ENCODE assay signal across 8 mouse cellular contexts in the genomic region with DNA sequence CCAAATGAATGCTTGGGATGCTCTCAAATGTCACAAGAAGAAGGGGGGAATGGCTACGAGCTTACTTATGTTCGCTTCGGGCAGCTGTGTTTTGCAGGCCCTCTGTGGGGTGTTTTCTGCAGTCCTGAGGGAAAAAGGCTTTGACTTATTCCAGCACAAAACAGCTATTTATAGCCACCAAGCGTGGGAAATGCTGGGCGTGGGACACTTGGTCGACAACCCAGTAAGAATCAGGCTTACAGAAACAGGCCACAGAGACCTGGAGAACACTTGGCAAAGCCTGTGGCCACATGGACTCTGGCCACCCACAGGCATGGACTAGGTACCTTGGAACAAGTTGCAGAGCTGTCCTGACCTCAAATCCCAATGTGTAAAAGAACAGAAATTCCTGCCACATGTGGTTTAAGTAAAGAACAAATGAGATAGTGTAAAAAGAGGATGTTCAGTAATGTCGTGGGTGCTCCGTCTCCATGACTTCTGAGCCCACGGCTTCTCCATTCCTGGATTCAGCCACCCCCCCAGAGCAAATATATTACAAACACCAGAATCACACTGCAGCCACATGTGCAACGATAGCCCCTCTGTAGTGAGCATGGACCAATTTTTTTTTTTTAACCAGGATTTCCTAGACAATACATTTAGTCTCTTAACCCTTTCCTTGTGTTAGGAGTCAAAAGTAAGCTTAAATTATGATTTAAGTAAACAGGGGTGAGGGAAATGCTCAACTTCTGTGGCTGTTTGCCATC. TPM values are rescaled to one million over a fixed set of nuclear protein-coding genes. Genes with fewer than 3 reads are reported as not detected.
DNase-seq lines count a peak whose midpoint lies in the region; ATAC-seq and TF ChIP-seq lines count a peak whose summit lies in the region.

No protein-coding gene starts in this region.

- H3K9me3 ChIP-seq in kidney, embryonic 15.5 days (replicated peaks), result no peaks in the 10 kb centered on the region
- no peaks in the 10 kb centered on the region for H3K9me3 ChIP-seq in stomach, embryonic 16.5 days (replicated peaks; ENCODE audit: control insufficient read depth, low read length)

- peak; percentile 55; the same call in 1 of the 2 replicates for TF ChIP-seq EP300 in heart, adult 2 months (IDR thresholded peaks at IDR 0.05; ENCODE audit: insufficient read depth, low read depth, low read length)

- H3K27ac ChIP-seq in heart, adult 2 months, result peak overlapping the region; percentile 80
- peak overlapping the region; percentile 84 for H3K27ac ChIP-seq in kidney, embryonic 15.5 days
- peak overlapping the region; percentile 80 for H3K27ac ChIP-seq in stomach, embryonic 16.5 days (ENCODE audit: low read length)

- no peak overlapping the region for H3K4me3 ChIP-seq in heart, adult 2 months
- no peak overlapping the region for H3K4me3 ChIP-seq in kidney, embryonic 15.5 days (replicated peaks)
- no peak overlapping the region for H3K4me3 ChIP-seq in stomach, embryonic 16.5 days (replicated peaks; ENCODE audit: low read length)

- no peak for TF ChIP-seq CTCF in heart, adult 2 months (IDR thresholded peaks at IDR 0.05)

- 0 out of 2 replicates have a peak, but pooled peaks have one; percentile 32 for TF ChIP-seq POLR2A in heart, adult 2 months (IDR thresholded peaks at IDR 0.05; ENCODE audit: insufficient read depth, low read depth, low read length)

- no peak overlapping the region for H3K4me2 ChIP-seq in kidney, embryonic 15.5 days
- no peak overlapping the region for H3K4me2 ChIP-seq in stomach, embryonic 16.5 days (ENCODE audit: low read depth, low read length)

- no peaks in the 10 kb centered on the region for H3K36me3 ChIP-seq in heart, adult 2 months (ENCODE audit: control insufficient read depth, insufficient read depth, low read length)
- H3K36me3 ChIP-seq in kidney, embryonic 15.5 days, result no peaks in the 10 kb centered on the region
- no peaks in the 10 kb centered on the region for H3K36me3 ChIP-seq in stomach, embryonic 16.5 days (ENCODE audit: control insufficient read depth, insufficient read depth, low read length)

- H3K9ac ChIP-seq in heart, adult 2 months (ENCODE audit: low read depth, low read length), result no peak overlapping the region
- H3K9ac ChIP-seq in kidney, embryonic 15.5 days, result no peak overlapping the region
- peak overlapping the region; percentile 13; the same call in 1 of the 2 replicates for H3K9ac ChIP-seq in stomach, embryonic 16.5 days (ENCODE audit: low read length)

- 19% methylated on average over 10 of the region's 10 CpGs for WGBS in heart, adult 2 months
- 16% methylated on average over 10 of the region's 10 CpGs for WGBS in kidney, embryonic 15.5 days
- 12% methylated on average over 10 of the region's 10 CpGs for WGBS in stomach, embryonic 16.5 days

- intact Hi-C loops in heart, adult 2 months (cut with DNase I), result loop anchor here (2.0 kb wide), 1 partner anchor 76 kb away; no protein-coding TSS in a partner anchor

- peaks cover 38% of the 10 kb centered on the region for H3K4me1 ChIP-seq in heart, adult 2 months (ENCODE audit: control insufficient read depth, insufficient read depth, low read length)
- H3K4me1 ChIP-seq in kidney, embryonic 15.5 days, result peaks cover 72% of the 10 kb centered on the region
- peaks cover 53% of the 10 kb centered on the region for H3K4me1 ChIP-seq in stomach, embryonic 16.5 days (ENCODE audit: control insufficient read depth, insufficient read depth, low read length)

- peak; percentile 7 to 16 for DNase-seq in cerebellum, postnatal 14 days
- no peak for DNase-seq in cerebellum, adult 18-20 months
- peak; percentile 79 for DNase-seq in brain, adult 2 months (ENCODE audit: low read depth, low spot score)
- peak; percentile 69 to 82 for DNase-seq in heart, adult 2 months
- DNase-seq in liver, result peak; percentile 8
- no peak for DNase-seq in urinary bladder, postnatal 10 days (ENCODE audit: low spot score)

- no peaks in the 10 kb centered on the region for H3K79me2 ChIP-seq in heart, adult 2 months (replicated peaks; ENCODE audit: control insufficient read depth, insufficient read depth, low read length)

- no peak for ATAC-seq in kidney, embryonic 15.5 days (replicated peaks; ENCODE audit: low FRiP score)
- peak; percentile 23; the same call in 1 of the 2 replicates for ATAC-seq in stomach, embryonic 16.5 days (ENCODE audit: insufficient read depth, low FRiP score)

- H3K27me3 ChIP-seq in heart, adult 2 months (ENCODE audit: control insufficient read depth, insufficient read depth, low read length), result no peaks in the 10 kb centered on the region
- H3K27me3 ChIP-seq in kidney, embryonic 15.5 days, result no peaks in the 10 kb centered on the region
- no peaks in the 10 kb centered on the region for H3K27me3 ChIP-seq in stomach, embryonic 16.5 days (ENCODE audit: control insufficient read depth, insufficient read depth, low read length)

RNA-seq across cellular contexts. Expression of gene Ggta1, which starts 45.7 kb away (rescaled TPM):
- 10 to 100 TPM; 15.4 to 15.5 TPM for total RNA-seq in heart, adult 2 months (2021)
- polyA plus RNA-seq in heart, adult 2 months (2012; rRNA removed), result 8.6 and 16.0 TPM in 2 replicates
- 20.5 and 22.3 TPM in 2 replicates for polyA plus RNA-seq in kidney, embryonic 15.5 days (2015; fragmentation: Nextera tagmentation; extraction: Ambion mirVana)
- polyA plus RNA-seq in stomach, embryonic 16.5 days (2015; fragmentation: Nextera tagmentation; extraction: Ambion mirVana), result 28.1 and 28.9 TPM in 2 replicates

RNA-seq across cellular contexts. Expression of gene Dab2ip, which starts 49.3 kb away (rescaled TPM):
- total RNA-seq in heart, adult 2 months (2021), result 10 to 100 TPM; 45.6 to 47.9 TPM
- polyA plus RNA-seq in heart, adult 2 months (2012; rRNA removed), result 34.5 and 37.5 TPM in 2 replicates
- 37.5 and 40.4 TPM in 2 replicates for polyA plus RNA-seq in kidney, embryonic 15.5 days (2015; fragmentation: Nextera tagmentation; extraction: Ambion mirVana)
- polyA plus RNA-seq in stomach, embryonic 16.5 days (2015; fragmentation: Nextera tagmentation; extraction: Ambion mirVana), result 29.2 and 31.2 TPM in 2 replicates

Comparison
In these comparisons a context has a peak if more than half of its experiments do, and no peak if none do; other contexts are left out.
1. DNase-seq: peak in cerebellum, postnatal 14 days (2 of 2), brain, adult 2 months (single experiment), heart, adult 2 months (2 of 2) and liver (single experiment); none in cerebellum, adult 18-20 months (0 of 2) and urinary bladder, postnatal 10 days (single experiment).
2. Peak in every context shown above with its lines, with median percentiles within 50 percentile points of each other: H3K27ac ChIP-seq.